Mouse (Mus musculus): ENCODE results near the gene Ptger4. TPM values are rescaled to one million over a fixed set of nuclear protein-coding genes. Genes with fewer than 3 reads are reported as not detected.

Gene Ptger4
- polyA plus RNA-seq, 1 experiment: 3.5 TPM

DNA sequence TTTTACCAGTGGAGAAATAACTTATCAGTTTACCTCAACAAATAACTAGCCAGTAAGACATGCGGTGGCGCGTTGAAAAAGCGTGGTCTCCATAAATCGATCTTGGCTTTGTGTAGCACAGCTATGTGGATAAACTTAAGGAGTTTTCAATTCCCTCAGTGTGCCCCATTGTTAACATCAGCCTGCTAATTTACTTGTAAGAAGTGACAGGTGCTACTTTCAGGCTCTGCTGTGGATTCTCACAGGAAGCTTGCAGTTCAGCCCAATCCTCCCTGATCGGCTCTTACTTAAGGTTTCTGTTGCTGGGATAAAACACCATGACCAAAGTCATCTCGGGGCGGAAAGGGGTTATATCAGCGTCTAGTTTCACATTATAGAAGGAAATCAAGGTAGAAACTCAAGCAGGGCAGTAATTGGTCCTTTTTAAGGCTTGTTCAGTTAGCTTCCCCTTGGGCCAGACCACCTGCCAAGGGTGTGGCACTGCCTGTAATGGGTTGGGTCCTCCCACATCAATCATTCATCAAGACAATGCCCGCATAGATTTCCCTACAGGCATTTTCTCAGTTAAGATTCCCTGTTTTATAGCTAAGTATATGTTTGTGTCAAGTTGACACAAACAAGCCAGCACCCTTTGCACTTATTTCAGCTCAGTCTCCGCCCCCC is 59.2 kb downstream of the Ptger4 start:
- TF ChIP-seq CTCF (IDR thresholded peaks at IDR 0.05; ENCODE audit: control insufficient read depth, insufficient read depth, low read length) (no peak), POLR2A (IDR thresholded peaks at IDR 0.05; ENCODE audit: borderline replicate concordance, control insufficient read depth, low read depth, low read length) (no peak)
- H3K4me3 ChIP-seq (replicated peaks; ENCODE audit: control insufficient read depth, low read depth, low read length): peak overlapping the region; percentile 97
- 37% methylated on average over 11 of the region's 11 CpGs for whole genome bisulfite sequencing
- H3K4me1 ChIP-seq (ENCODE audit: control insufficient read depth, insufficient read depth, low read length): no peaks in the 10 kb centered on the region; the same call in 1 of the 2 replicates
- H3K27ac ChIP-seq (ENCODE audit: control insufficient read depth, insufficient read depth, low read depth, low read length, poor library complexity): no peak overlapping the region

DNA sequence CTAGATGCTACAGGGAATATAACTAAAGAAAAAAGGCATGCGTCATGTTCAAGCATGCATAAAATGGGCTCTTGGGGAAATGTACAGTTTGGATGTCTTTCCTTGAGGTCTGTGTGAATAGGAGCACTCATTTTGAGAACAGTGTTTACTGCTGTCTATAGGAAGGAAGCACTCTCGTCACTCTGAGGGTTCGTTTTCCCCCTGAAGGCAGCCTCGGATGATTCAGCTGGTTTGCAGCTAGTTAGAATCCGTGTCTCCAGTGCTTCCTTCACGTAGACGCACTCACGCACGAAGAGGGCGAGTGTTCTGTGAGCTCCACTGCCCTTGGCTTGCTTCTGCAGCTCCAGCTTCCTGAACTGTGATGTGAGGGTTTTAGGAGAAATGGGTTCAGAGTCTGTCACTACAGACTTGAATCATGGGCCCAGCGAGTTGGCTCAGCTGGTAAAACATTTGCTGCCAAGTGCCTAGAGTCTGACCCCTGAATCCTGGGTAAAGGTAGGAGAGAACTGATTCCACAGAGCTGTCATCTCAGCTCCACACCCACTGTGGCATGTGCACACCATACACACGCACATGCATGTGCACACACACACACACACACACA is 70.7 kb downstream of the Ptger4 start:
- Histone ChIP-seq H3K4me3 (replicated peaks; ENCODE audit: control insufficient read depth, low read depth, low read length) (no peak overlapping the region), H3K4me1 (ENCODE audit: control insufficient read depth, insufficient read depth, low read length) (no peaks in the 10 kb centered on the region), H3K27ac (ENCODE audit: control insufficient read depth, insufficient read depth, low read depth, low read length, poor library complexity) (no peak overlapping the region)
- WGBS: 37% methylated on average over 12 of the region's 12 CpGs
- TF ChIP-seq CTCF (IDR thresholded peaks at IDR 0.05; ENCODE audit: control insufficient read depth, insufficient read depth, low read length) (no peak), POLR2A (IDR thresholded peaks at IDR 0.05; ENCODE audit: borderline replicate concordance, control insufficient read depth, low read depth, low read length) (no peak)

DNA sequence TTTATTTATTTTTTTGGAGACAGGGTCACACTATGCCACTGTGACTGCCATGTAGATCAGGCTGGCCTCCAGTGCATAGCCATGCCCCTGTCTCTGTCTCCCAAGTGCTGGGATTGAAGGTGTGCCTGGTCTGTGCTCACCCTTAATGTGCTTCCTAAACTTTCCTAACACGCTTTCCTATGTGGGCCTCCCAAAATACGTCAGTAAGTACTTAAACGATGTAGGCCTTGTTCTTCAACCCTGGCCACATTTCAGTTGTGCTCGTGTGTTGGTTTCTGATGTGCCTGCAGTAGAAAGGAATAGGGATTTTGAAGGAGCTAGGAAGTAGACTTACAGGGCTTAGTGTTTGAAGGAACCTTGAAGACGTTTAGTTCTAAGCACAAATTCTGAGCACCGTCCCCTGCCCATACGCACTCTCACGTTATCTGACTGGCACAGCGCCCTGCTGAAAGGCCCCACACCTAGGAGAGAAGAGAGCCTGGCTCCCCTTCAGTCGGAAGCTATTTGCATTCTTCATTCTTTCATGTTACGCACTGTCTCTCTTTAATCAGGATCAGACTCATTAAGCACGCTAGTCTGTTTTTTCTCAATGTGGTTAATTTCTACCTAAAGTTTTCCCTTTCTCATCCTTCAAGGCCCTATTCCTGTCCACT is 78.7 kb downstream of the Ptger4 start:
- WGBS: 82% methylated on average over 12 of the region's 12 CpGs
- H3K4me3 ChIP-seq (replicated peaks; ENCODE audit: control insufficient read depth, low read depth, low read length): no peak overlapping the region
- no peaks in the 10 kb centered on the region for H3K4me1 ChIP-seq (ENCODE audit: control insufficient read depth, insufficient read depth, low read length)
- TF ChIP-seq POLR2A (IDR thresholded peaks at IDR 0.05; ENCODE audit: borderline replicate concordance, control insufficient read depth, low read depth, low read length) (no peak), CTCF (IDR thresholded peaks at IDR 0.05; ENCODE audit: control insufficient read depth, insufficient read depth, low read length) (no peak)
- H3K27ac ChIP-seq (ENCODE audit: control insufficient read depth, insufficient read depth, low read depth, low read length, poor library complexity): no peak overlapping the region

DNA sequence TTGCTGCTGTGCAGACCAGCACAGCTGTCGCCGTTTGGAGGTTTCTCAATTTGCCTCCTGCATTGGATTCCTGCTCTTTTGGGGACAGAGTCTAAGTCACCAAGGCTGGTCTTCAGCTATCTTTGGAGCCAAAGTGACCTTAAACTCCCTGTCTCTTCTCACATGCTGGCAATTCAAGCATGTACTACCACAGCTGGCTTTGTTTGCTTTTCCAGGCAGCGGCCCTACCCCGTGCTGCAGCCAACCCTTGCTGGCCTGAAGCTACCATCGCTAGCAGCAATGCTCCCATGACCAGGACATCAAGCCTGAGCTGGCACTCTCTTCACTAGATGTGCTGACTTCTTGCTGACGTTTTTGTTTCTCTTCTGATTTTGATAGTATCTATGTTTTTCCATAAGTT is 85.2 kb downstream of the Ptger4 start:
- no peak overlapping the region for H3K4me3 ChIP-seq (replicated peaks; ENCODE audit: control insufficient read depth, low read depth, low read length)
- no peaks in the 10 kb centered on the region for H3K4me1 ChIP-seq (ENCODE audit: control insufficient read depth, insufficient read depth, low read length)
- TF ChIP-seq CTCF (IDR thresholded peaks at IDR 0.05; ENCODE audit: control insufficient read depth, insufficient read depth, low read length) (no peak), POLR2A (IDR thresholded peaks at IDR 0.05; ENCODE audit: borderline replicate concordance, control insufficient read depth, low read depth, low read length) (no peak)
- WGBS: 85% methylated on average over 6 of the region's 6 CpGs
- H3K27ac ChIP-seq (ENCODE audit: control insufficient read depth, insufficient read depth, low read depth, low read length, poor library complexity): no peak overlapping the region

DNA sequence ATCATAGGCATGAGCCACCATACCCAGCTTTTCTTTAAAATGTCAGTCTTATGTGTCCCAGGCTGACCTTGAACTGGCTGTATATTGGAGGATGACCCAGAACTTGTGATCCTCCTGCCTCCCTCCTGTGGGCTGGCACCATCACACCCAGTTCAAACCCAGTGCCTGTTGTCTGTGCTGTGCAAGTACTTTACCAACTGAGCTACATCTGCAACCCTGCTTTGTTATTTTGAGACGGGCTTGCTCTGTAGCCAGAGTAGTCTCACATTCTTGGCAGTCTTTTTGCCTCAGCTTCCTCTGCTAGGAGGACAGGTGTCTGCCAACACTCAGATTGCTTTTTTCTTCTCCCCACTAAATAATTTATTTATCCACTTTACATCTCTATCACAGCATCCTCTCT is 86.6 kb downstream of the Ptger4 start:
- no peak for TF ChIP-seq POLR2A (IDR thresholded peaks at IDR 0.05; ENCODE audit: borderline replicate concordance, control insufficient read depth, low read depth, low read length)
- TF ChIP-seq CTCF (IDR thresholded peaks at IDR 0.05; ENCODE audit: control insufficient read depth, insufficient read depth, low read length): no peak
- 76% methylated on average over 1 of the region's 1 CpGs for WGBS
- Histone ChIP-seq H3K4me1 (ENCODE audit: control insufficient read depth, insufficient read depth, low read length) (no peaks in the 10 kb centered on the region; the same call in 1 of the 2 replicates), H3K27ac (ENCODE audit: control insufficient read depth, insufficient read depth, low read depth, low read length, poor library complexity) (no peak overlapping the region), H3K4me3 (replicated peaks; ENCODE audit: control insufficient read depth, low read depth, low read length) (no peak overlapping the region)

Other genes starting within 250 kb of the Ptger4 start
- gene C7, start 180.4 kb downstream of the Ptger4 start, polyA plus RNA-seq (2011; ENCODE audit: insufficient read depth, insufficient read length, low replicate concordance, missing spikeins): not detected in 2 replicates
- 1.3 and 2.1 TPM in 2 replicates for gene Card6, start 135.6 kb downstream of the Ptger4 start, polyA plus RNA-seq (2011; ENCODE audit: insufficient read depth, insufficient read length, low replicate concordance, missing spikeins)
- gene Rpl37, start 127.5 kb downstream of the Ptger4 start, polyA plus RNA-seq (2011; ENCODE audit: insufficient read depth, insufficient read length, low replicate concordance, missing spikeins): 478 and 809 TPM in 2 replicates
- 6.0 and 9.1 TPM in 2 replicates for gene Prkaa1, start 100.3 kb downstream of the Ptger4 start, polyA plus RNA-seq (2011; ENCODE audit: insufficient read depth, insufficient read length, low replicate concordance, missing spikeins)
- gene Ttc33, start 58.7 kb downstream of the Ptger4 start, polyA plus RNA-seq (2011; ENCODE audit: insufficient read depth, insufficient read length, low replicate concordance, missing spikeins): 10.6 and 15.5 TPM in 2 replicates

Data from bone marrow, adult 2 months (tissue).